Mouse (Mus musculus): Measurements from ENCODE around the gene Hs6st2. TPM values are rescaled to one million over a fixed set of nuclear protein-coding genes. Genes with fewer than 3 reads are reported as not detected.

Gene Hs6st2
- polyA plus RNA-seq, 1 experiment from 2014 or later = 11.6 TPM

GRCm38 (mm10) chrX:51461413-51461812 lies 220.2 kb downstream of the Hs6st2 start:
- H3K9ac ChIP-seq (ENCODE audit: low read length) = no peak overlapping the region
- H3K36me3 ChIP-seq (ENCODE audit: control insufficient read depth, insufficient read depth, low read length) = no peaks in the 10 kb centered on the region
- no peak overlapping the region for H3K4me2 ChIP-seq
- H3K9me3 ChIP-seq (ENCODE audit: control insufficient read depth, low read length) = no peaks in the 10 kb centered on the region
- no peak overlapping the region for H3K27ac ChIP-seq (ENCODE audit: low read depth, low read length)
- H3K4me1 ChIP-seq (ENCODE audit: control insufficient read depth, insufficient read depth, low read length) = no peaks in the 10 kb centered on the region
- DNase-seq (ENCODE audit: low spot score, missing footprints) (no peak), ATAC-seq (ENCODE audit: low FRiP score) (no peak)
- no peak overlapping the region for H3K4me3 ChIP-seq (ENCODE audit: low read depth, low read length)
- WGBS = 82% methylated on average over 3 of the region's 3 CpGs
- no peaks in the 10 kb centered on the region for H3K27me3 ChIP-seq (ENCODE audit: control insufficient read depth, insufficient read depth, low read length)

- H3K27ac ChIP-seq (ENCODE audit: low read depth, low read length) = no peak overlapping the region
- DNase-seq (ENCODE audit: low spot score, missing footprints) = no peak
- H3K27me3 ChIP-seq (ENCODE audit: control insufficient read depth, insufficient read depth, low read length) = no peaks in the 10 kb centered on the region
- no peak for ATAC-seq (ENCODE audit: low FRiP score)
- no peak overlapping the region for H3K9ac ChIP-seq (ENCODE audit: low read length)
- no peaks in the 10 kb centered on the region for H3K4me1 ChIP-seq (ENCODE audit: control insufficient read depth, insufficient read depth, low read length)
- WGBS = 82% methylated on average over 4 of the region's 4 CpGs
- H3K4me3 ChIP-seq (ENCODE audit: low read depth, low read length) = no peak overlapping the region
- H3K36me3 ChIP-seq (ENCODE audit: control insufficient read depth, insufficient read depth, low read length) = no peaks in the 10 kb centered on the region
- no peak overlapping the region for H3K4me2 ChIP-seq
- no peaks in the 10 kb centered on the region for H3K9me3 ChIP-seq (ENCODE audit: control insufficient read depth, low read length)
Measured at GRCm38 (mm10) chrX:51443366-51443765, 238.3 kb downstream of the Hs6st2 start.

GRCm38 (mm10) chrX:51431706-51432105 lies 249.9 kb downstream of the Hs6st2 start:
- H3K27ac ChIP-seq (ENCODE audit: low read depth, low read length) = no peak overlapping the region
- H3K4me2 ChIP-seq = no peak overlapping the region
- ATAC-seq (ENCODE audit: low FRiP score) = no peak
- H3K9me3 ChIP-seq (ENCODE audit: control insufficient read depth, low read length) = no peaks in the 10 kb centered on the region
- WGBS = 76% methylated on average over 3 of the region's 3 CpGs
- H3K4me1 ChIP-seq (ENCODE audit: control insufficient read depth, insufficient read depth, low read length) = no peaks in the 10 kb centered on the region
- H3K9ac ChIP-seq (ENCODE audit: low read length) = no peak overlapping the region
- no peak overlapping the region for H3K4me3 ChIP-seq (ENCODE audit: low read depth, low read length)
- no peaks in the 10 kb centered on the region for H3K36me3 ChIP-seq (ENCODE audit: control insufficient read depth, insufficient read depth, low read length)
- no peak for DNase-seq (ENCODE audit: low spot score, missing footprints)
- H3K27me3 ChIP-seq (ENCODE audit: control insufficient read depth, insufficient read depth, low read length) = no peaks in the 10 kb centered on the region

GRCm38 (mm10) chrX:51425031-51425430 lies 256.6 kb downstream of the Hs6st2 start:
- Histone ChIP-seq H3K9me3 (ENCODE audit: control insufficient read depth, low read length) (no peaks in the 10 kb centered on the region), H3K9ac (ENCODE audit: low read length) (no peak overlapping the region), H3K4me3 (ENCODE audit: low read depth, low read length) (no peak overlapping the region), H3K27me3 (ENCODE audit: control insufficient read depth, insufficient read depth, low read length) (no peaks in the 10 kb centered on the region), H3K4me1 (ENCODE audit: control insufficient read depth, insufficient read depth, low read length) (no peaks in the 10 kb centered on the region), H3K27ac (ENCODE audit: low read depth, low read length) (no peak overlapping the region), H3K4me2 (no peak overlapping the region), H3K36me3 (ENCODE audit: control insufficient read depth, insufficient read depth, low read length) (no peaks in the 10 kb centered on the region)
- no peak for DNase-seq (ENCODE audit: low spot score, missing footprints)
- ATAC-seq (ENCODE audit: low FRiP score) = no peak
- 81% methylated on average over 5 of the region's 5 CpGs for WGBS

- H3K9ac ChIP-seq (ENCODE audit: low read length) = no peak overlapping the region
- DNase-seq (ENCODE audit: low spot score, missing footprints) (no peak), ATAC-seq (ENCODE audit: low FRiP score) (no peak)
- no peak overlapping the region for H3K4me2 ChIP-seq
- H3K27ac ChIP-seq (ENCODE audit: low read depth, low read length) = no peak overlapping the region
- H3K4me1 ChIP-seq (ENCODE audit: control insufficient read depth, insufficient read depth, low read length) = no peaks in the 10 kb centered on the region
- no peaks in the 10 kb centered on the region for H3K9me3 ChIP-seq (ENCODE audit: control insufficient read depth, low read length)
- H3K4me3 ChIP-seq (ENCODE audit: low read depth, low read length) = no peak overlapping the region
- no peaks in the 10 kb centered on the region for H3K27me3 ChIP-seq (ENCODE audit: control insufficient read depth, insufficient read depth, low read length)
- H3K36me3 ChIP-seq (ENCODE audit: control insufficient read depth, insufficient read depth, low read length) = no peaks in the 10 kb centered on the region
- 78% methylated on average over 2 of the region's 2 CpGs for WGBS
Measured at GRCm38 (mm10) chrX:51410289-51410688, 271.4 kb downstream of the Hs6st2 start.

GRCm38 (mm10) chrX:51397457-51397856 lies 284.2 kb downstream of the Hs6st2 start:
- no peak overlapping the region for H3K9ac ChIP-seq (ENCODE audit: low read length)
- ATAC-seq (ENCODE audit: low FRiP score) (no peak), DNase-seq (ENCODE audit: low spot score, missing footprints) (peak; percentile 86)
- no peaks in the 10 kb centered on the region for H3K36me3 ChIP-seq (ENCODE audit: control insufficient read depth, insufficient read depth, low read length)
- no peak overlapping the region for H3K4me3 ChIP-seq (ENCODE audit: low read depth, low read length)
- no peak overlapping the region for H3K4me2 ChIP-seq
- no peaks in the 10 kb centered on the region for H3K27me3 ChIP-seq (ENCODE audit: control insufficient read depth, insufficient read depth, low read length)
- no peaks in the 10 kb centered on the region for H3K4me1 ChIP-seq (ENCODE audit: control insufficient read depth, insufficient read depth, low read length)
- H3K27ac ChIP-seq (ENCODE audit: low read depth, low read length) = no peak overlapping the region
- no peaks in the 10 kb centered on the region for H3K9me3 ChIP-seq (ENCODE audit: control insufficient read depth, low read length)

GRCm38 (mm10) chrX:51374670-51375069 lies 307.0 kb downstream of the Hs6st2 start:
- Histone ChIP-seq H3K27me3 (ENCODE audit: control insufficient read depth, insufficient read depth, low read length) (no peaks in the 10 kb centered on the region), H3K9me3 (ENCODE audit: control insufficient read depth, low read length) (no peaks in the 10 kb centered on the region), H3K27ac (ENCODE audit: low read depth, low read length) (no peak overlapping the region), H3K4me1 (ENCODE audit: control insufficient read depth, insufficient read depth, low read length) (no peaks in the 10 kb centered on the region), H3K4me2 (no peak overlapping the region), H3K4me3 (ENCODE audit: low read depth, low read length) (no peak overlapping the region), H3K36me3 (ENCODE audit: control insufficient read depth, insufficient read depth, low read length) (no peaks in the 10 kb centered on the region), H3K9ac (ENCODE audit: low read length) (no peak overlapping the region)
- DNase-seq (ENCODE audit: low spot score, missing footprints) = peak; percentile 97
- no peak for ATAC-seq (ENCODE audit: low FRiP score)
- WGBS = 12% methylated on average over 5 of the region's 5 CpGs

GRCm38 (mm10) chrX:51372477-51373239 lies 309.0 kb downstream of the Hs6st2 start:
- H3K4me1 ChIP-seq (ENCODE audit: control insufficient read depth, insufficient read depth, low read length) = no peaks in the 10 kb centered on the region
- no peaks in the 10 kb centered on the region for H3K36me3 ChIP-seq (ENCODE audit: control insufficient read depth, insufficient read depth, low read length)
- no peaks in the 10 kb centered on the region for H3K27me3 ChIP-seq (ENCODE audit: control insufficient read depth, insufficient read depth, low read length)
- WGBS = 50% methylated on average over 5 of the region's 5 CpGs
- peak; percentile 81 for DNase-seq (ENCODE audit: low spot score, missing footprints)
- H3K4me3 ChIP-seq (ENCODE audit: low read depth, low read length) = no peak overlapping the region
- no peak overlapping the region for H3K9ac ChIP-seq (ENCODE audit: low read length)
- ATAC-seq (ENCODE audit: low FRiP score) = no peak
- no peak overlapping the region for H3K4me2 ChIP-seq
- H3K27ac ChIP-seq (ENCODE audit: low read depth, low read length) = no peak overlapping the region
- H3K9me3 ChIP-seq (ENCODE audit: control insufficient read depth, low read length) = no peaks in the 10 kb centered on the region

GRCm38 (mm10) chrX:51349682-51350081 lies 332.0 kb downstream of the Hs6st2 start:
- Histone ChIP-seq H3K9me3 (ENCODE audit: control insufficient read depth, low read length) (no peaks in the 10 kb centered on the region), H3K4me3 (ENCODE audit: low read depth, low read length) (no peak overlapping the region), H3K9ac (ENCODE audit: low read length) (no peak overlapping the region), H3K27me3 (ENCODE audit: control insufficient read depth, insufficient read depth, low read length) (peaks cover 2% of the 10 kb centered on the region), H3K4me1 (ENCODE audit: control insufficient read depth, insufficient read depth, low read length) (no peaks in the 10 kb centered on the region), H3K36me3 (ENCODE audit: control insufficient read depth, insufficient read depth, low read length) (no peaks in the 10 kb centered on the region), H3K27ac (ENCODE audit: low read depth, low read length) (no peak overlapping the region), H3K4me2 (no peak overlapping the region)
- WGBS = 82% methylated on average over 1 of the region's 1 CpGs
- ATAC-seq (ENCODE audit: low FRiP score) (no peak), DNase-seq (ENCODE audit: low spot score, missing footprints) (no peak)
